Mouse (Mus musculus): Measurements from ENCODE around the gene Srcin1. TPM values are rescaled to one million over a fixed set of nuclear protein-coding genes. Genes with fewer than 3 reads are reported as not detected.

Gene Srcin1
- polyA plus RNA-seq, 1 experiment from 2014 or later: 0.49 TPM

DNA sequence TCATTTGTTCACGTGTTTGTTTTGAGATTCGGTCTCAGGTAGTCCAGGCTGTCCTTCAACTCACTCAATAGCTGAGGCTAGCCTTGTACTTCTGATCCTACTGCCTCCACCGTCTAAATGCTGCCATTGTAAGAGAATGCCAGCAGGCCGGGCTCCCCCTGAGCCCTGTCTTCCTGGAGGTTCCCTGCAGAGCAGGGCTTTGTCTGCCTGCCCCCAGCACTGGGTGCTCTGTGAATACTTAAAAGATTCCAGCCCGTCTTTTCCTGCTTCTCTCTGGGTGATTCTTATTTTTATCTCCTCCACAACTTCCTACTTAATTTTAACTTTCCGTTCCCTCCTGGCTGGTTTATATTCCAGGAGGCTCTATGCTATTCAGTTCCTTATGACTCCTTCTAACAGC, 26.2 kb upstream of the Srcin1 start:
- Histone ChIP-seq H3K9me3 (ENCODE audit: control insufficient read depth, low read length) (no peaks in the 10 kb centered on the region), H3K27me3 (ENCODE audit: control insufficient read depth, insufficient read depth, low read length) (no peaks in the 10 kb centered on the region), H3K4me2 (replicated peaks; ENCODE audit: low read depth) (no peak overlapping the region), H3K4me1 (replicated peaks; ENCODE audit: control insufficient read depth, insufficient read depth) (no peaks in the 10 kb centered on the region), H3K4me3 (ENCODE audit: low read depth, low read length) (no peak overlapping the region), H3K36me3 (ENCODE audit: control insufficient read depth, insufficient read depth, low read length) (no peaks in the 10 kb centered on the region), H3K27ac (replicated peaks) (no peak overlapping the region), H3K9ac (ENCODE audit: low read length) (no peak overlapping the region)
- 29% methylated on average over 6 of the region's 6 CpGs for WGBS
- DNase-seq (ENCODE audit: low spot score): no peak
- TF ChIP-seq EP300 (optimal IDR thresholded peaks at IDR 0.05) (no peak), CTCF (IDR thresholded peaks at IDR 0.05; ENCODE audit: low read depth) (no peak)
- no peak for ATAC-seq (ENCODE audit: low FRiP score, low TSS enrichment)

DNA sequence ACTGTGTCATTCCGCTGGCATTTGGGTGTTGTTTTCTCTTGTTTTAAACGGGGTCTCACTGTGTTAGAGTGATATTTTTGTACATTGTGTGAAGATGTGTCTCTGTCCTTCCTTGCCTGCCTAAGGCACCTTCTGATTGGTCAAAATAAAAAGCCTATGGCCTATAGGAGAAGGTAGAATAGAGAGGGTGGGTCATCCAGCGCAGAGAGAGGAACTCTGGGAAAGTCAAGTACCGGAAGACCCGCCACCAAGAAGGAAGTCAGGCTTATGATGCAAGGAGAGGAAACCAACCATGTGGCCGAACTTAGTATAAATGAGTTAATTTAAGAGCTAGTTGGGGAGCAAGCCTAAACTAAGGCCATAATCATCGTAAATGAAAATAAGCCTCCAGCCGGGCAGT, 23.1 kb upstream of the Srcin1 start:
- H3K4me1 ChIP-seq (replicated peaks; ENCODE audit: control insufficient read depth, insufficient read depth): no peaks in the 10 kb centered on the region
- ATAC-seq (ENCODE audit: low FRiP score, low TSS enrichment): no peak
- WGBS: 86% methylated on average over 8 of the region's 8 CpGs

DNA sequence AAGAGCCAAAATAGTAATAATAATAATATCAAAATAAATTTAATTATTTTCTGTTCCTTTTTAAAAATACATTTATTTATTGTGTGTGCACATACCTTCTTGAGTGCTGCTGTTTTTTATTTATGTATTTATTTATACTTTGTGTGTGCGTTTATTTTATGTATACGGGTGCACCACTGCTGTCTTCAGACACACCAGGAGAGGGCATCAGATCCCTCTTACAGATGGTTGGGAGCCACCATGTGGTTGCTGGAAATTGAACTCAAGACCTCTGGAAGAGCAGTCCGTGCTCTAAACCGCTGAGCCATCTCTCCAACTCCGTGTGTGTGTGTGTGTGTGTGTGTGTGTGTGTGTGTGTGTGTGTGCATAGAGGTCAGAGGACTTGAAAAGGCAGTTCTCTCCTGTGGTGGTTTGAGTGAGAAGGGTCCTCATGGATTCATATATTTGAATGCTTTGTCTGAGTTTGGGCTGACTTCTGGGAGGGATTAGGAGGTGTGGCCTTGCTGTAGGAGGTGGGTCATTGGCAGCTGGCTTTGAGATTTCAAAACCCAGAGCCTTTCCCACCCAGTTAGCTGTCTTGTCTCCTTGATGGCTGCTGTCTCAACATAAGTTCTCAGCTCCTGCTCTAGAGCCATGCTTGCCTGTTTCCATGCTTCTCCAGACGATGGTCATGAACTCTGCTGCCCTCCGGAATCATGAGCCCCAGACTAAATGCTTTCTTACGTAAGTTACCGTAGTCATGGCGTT, 22.1 kb upstream of the Srcin1 start:
- ATAC-seq (ENCODE audit: low FRiP score, low TSS enrichment): no peak
- 70% methylated on average over 10 of the region's 10 CpGs for WGBS

More for the DNA sequence above, 23.1 kb upstream of the Srcin1 start:
- no peak overlapping the region for H3K9ac ChIP-seq (ENCODE audit: low read length)
- TF ChIP-seq EP300 (optimal IDR thresholded peaks at IDR 0.05) (no peak), CTCF (IDR thresholded peaks at IDR 0.05; ENCODE audit: low read depth) (no peak)
- no peak for DNase-seq (ENCODE audit: low spot score)
- no peaks in the 10 kb centered on the region for H3K36me3 ChIP-seq (ENCODE audit: control insufficient read depth, insufficient read depth, low read length)
- no peaks in the 10 kb centered on the region for H3K27me3 ChIP-seq (ENCODE audit: control insufficient read depth, insufficient read depth, low read length)
- no peaks in the 10 kb centered on the region for H3K9me3 ChIP-seq (ENCODE audit: control insufficient read depth, low read length)
- no peak overlapping the region for H3K27ac ChIP-seq (replicated peaks)
- H3K4me3 ChIP-seq (ENCODE audit: low read depth, low read length): no peak overlapping the region
- H3K4me2 ChIP-seq (replicated peaks; ENCODE audit: low read depth): no peak overlapping the region

DNA sequence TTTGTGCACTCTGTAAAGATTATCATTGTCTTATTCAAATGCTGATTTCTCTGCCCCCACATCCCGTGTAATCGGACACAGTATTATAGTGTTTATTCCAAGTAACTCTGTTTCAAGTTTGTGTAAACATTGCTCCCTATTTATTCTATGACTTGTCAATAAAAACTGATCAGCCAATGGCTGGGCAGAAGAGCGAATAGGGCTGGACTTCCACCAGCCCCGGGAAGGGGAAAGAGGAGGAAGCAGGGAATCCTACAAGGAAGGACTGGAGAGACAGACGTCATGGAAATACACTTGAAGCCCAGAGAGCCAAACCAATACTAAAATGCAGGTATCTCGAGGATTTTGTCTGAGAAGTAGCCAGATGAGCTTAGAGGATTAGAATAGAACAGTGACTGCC, 18.1 kb upstream of the Srcin1 start:
- Histone ChIP-seq H3K27ac (replicated peaks) (no peak overlapping the region), H3K4me1 (replicated peaks; ENCODE audit: control insufficient read depth, insufficient read depth) (no peaks in the 10 kb centered on the region), H3K4me2 (replicated peaks; ENCODE audit: low read depth) (no peak overlapping the region), H3K9me3 (ENCODE audit: control insufficient read depth, low read length) (no peaks in the 10 kb centered on the region), H3K4me3 (ENCODE audit: low read depth, low read length) (no peak overlapping the region), H3K36me3 (ENCODE audit: control insufficient read depth, insufficient read depth, low read length) (no peaks in the 10 kb centered on the region), H3K9ac (ENCODE audit: low read length) (no peak overlapping the region), H3K27me3 (ENCODE audit: control insufficient read depth, insufficient read depth, low read length) (no peaks in the 10 kb centered on the region)
- DNase-seq (ENCODE audit: low spot score) (no peak), ATAC-seq (ENCODE audit: low FRiP score, low TSS enrichment) (no peak)
- TF ChIP-seq EP300 (optimal IDR thresholded peaks at IDR 0.05) (no peak), CTCF (IDR thresholded peaks at IDR 0.05; ENCODE audit: low read depth) (no peak)
- 37% methylated on average over 6 of the region's 6 CpGs for WGBS

More for the DNA sequence above, 22.1 kb upstream of the Srcin1 start:
- Histone ChIP-seq H3K9ac (ENCODE audit: low read length) (no peak overlapping the region), H3K27ac (replicated peaks) (no peak overlapping the region), H3K36me3 (ENCODE audit: control insufficient read depth, insufficient read depth, low read length) (no peaks in the 10 kb centered on the region), H3K27me3 (ENCODE audit: control insufficient read depth, insufficient read depth, low read length) (no peaks in the 10 kb centered on the region), H3K4me1 (replicated peaks; ENCODE audit: control insufficient read depth, insufficient read depth) (no peaks in the 10 kb centered on the region), H3K4me2 (replicated peaks; ENCODE audit: low read depth) (no peak overlapping the region), H3K4me3 (ENCODE audit: low read depth, low read length) (no peak overlapping the region), H3K9me3 (ENCODE audit: control insufficient read depth, low read length) (no peaks in the 10 kb centered on the region)
- DNase-seq (ENCODE audit: low spot score): no peak
- TF ChIP-seq EP300 (optimal IDR thresholded peaks at IDR 0.05): no peak
- TF ChIP-seq CTCF (IDR thresholded peaks at IDR 0.05; ENCODE audit: low read depth): no peak

DNA sequence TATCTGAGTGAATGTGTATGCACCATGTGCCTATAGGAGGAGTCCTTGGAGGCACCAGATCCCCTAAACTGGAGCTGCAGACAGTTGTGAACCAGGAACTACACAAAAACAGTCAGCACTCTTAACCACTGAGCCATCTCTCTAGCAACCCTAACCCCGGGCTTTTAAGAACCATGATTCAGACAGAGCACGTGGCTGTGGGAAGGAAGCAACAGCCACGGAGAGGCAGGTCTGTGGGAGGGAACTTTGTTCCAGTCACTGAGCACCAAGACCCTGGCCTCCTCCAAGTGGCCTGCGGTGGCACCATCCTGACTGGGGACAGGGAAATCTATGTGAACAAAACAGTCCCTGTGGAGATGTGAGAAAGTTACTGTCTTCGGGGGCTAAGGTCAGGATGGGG, 15.9 kb upstream of the Srcin1 start:
- no peak overlapping the region for H3K9ac ChIP-seq (ENCODE audit: low read length)
- ATAC-seq (ENCODE audit: low FRiP score, low TSS enrichment): no peak
- TF ChIP-seq CTCF (IDR thresholded peaks at IDR 0.05; ENCODE audit: low read depth) (no peak), EP300 (optimal IDR thresholded peaks at IDR 0.05) (no peak)

DNA sequence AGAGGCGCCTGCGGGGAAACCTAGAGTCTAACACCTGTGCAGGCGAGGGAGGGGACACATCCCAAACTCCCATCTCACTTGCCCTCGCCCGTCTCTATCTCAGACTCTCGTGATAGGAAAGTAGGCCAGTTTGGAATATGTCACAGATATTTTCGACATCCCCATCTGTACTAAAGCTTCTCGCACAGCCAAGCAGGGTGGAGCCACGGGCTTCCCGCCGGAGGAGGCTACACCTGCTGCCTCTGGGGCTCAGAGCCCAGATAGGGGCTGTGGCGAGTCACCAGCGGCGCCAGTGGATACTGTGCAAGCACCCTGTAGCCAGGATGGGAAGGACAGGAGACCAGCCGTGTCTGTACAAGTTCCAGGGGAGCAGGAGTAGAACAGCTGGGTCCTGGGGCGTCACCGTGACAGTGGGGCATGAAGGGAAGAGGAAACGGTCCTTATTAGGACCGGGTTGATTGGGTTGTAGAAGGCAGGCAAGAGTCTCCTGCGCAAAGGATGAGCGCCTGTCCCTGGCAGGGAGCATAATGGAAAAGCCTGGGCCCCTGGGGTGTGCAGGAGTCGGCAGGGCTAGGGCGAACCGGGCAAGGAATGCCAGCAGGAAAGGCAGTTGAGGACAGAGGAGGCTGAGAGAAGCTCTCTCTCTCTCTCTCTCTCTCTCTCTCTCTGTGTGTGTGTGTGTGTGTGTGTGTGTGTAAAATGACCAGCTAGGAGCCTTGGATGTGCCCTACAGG, 14.4 kb upstream of the Srcin1 start:
- DNase-seq (ENCODE audit: low spot score) (no peak), ATAC-seq (ENCODE audit: low FRiP score, low TSS enrichment) (no peak)
- no peak for TF ChIP-seq EP300 (optimal IDR thresholded peaks at IDR 0.05)
- TF ChIP-seq CTCF (IDR thresholded peaks at IDR 0.05; ENCODE audit: low read depth): no peak
- Histone ChIP-seq H3K4me1 (replicated peaks; ENCODE audit: control insufficient read depth, insufficient read depth) (no peaks in the 10 kb centered on the region), H3K36me3 (ENCODE audit: control insufficient read depth, insufficient read depth, low read length) (no peaks in the 10 kb centered on the region), H3K9ac (ENCODE audit: low read length) (no peak overlapping the region), H3K27ac (replicated peaks) (no peak overlapping the region), H3K4me2 (replicated peaks; ENCODE audit: low read depth) (no peak overlapping the region), H3K4me3 (ENCODE audit: low read depth, low read length) (no peak overlapping the region), H3K9me3 (ENCODE audit: control insufficient read depth, low read length) (no peaks in the 10 kb centered on the region), H3K27me3 (ENCODE audit: control insufficient read depth, insufficient read depth, low read length) (no peaks in the 10 kb centered on the region)
- 45% methylated on average over 24 of the region's 24 CpGs for WGBS

More for the DNA sequence above, 15.9 kb upstream of the Srcin1 start:
- Histone ChIP-seq H3K4me2 (replicated peaks; ENCODE audit: low read depth) (no peak overlapping the region), H3K4me1 (replicated peaks; ENCODE audit: control insufficient read depth, insufficient read depth) (no peaks in the 10 kb centered on the region), H3K4me3 (ENCODE audit: low read depth, low read length) (no peak overlapping the region), H3K27ac (replicated peaks) (no peak overlapping the region), H3K27me3 (ENCODE audit: control insufficient read depth, insufficient read depth, low read length) (no peaks in the 10 kb centered on the region), H3K36me3 (ENCODE audit: control insufficient read depth, insufficient read depth, low read length) (no peaks in the 10 kb centered on the region), H3K9me3 (ENCODE audit: control insufficient read depth, low read length) (no peaks in the 10 kb centered on the region)
- WGBS: 53% methylated on average over 5 of the region's 5 CpGs
- no peak for DNase-seq (ENCODE audit: low spot score)
